Mouse (Mus musculus) bone marrow macrophage, adult 2 months (primary cell): ENCODE data around the gene Acsl4.

Source experiments
- CTCF ChIP-seq: IDR thresholded peaks from 2 replicates; pipeline ENCODE4 v1.5.1; 2012; ENCODE audit warnings: low read depth, mild to moderate bottlenecking, low read length, moderate library complexity
- POLR2A ChIP-seq: IDR thresholded peaks from 2 replicates; pipeline ENCODE4 v1.6.1; 2012; ENCODE audit warnings: mild to moderate bottlenecking, low read depth, low read length, borderline replicate concordance

DNA sequence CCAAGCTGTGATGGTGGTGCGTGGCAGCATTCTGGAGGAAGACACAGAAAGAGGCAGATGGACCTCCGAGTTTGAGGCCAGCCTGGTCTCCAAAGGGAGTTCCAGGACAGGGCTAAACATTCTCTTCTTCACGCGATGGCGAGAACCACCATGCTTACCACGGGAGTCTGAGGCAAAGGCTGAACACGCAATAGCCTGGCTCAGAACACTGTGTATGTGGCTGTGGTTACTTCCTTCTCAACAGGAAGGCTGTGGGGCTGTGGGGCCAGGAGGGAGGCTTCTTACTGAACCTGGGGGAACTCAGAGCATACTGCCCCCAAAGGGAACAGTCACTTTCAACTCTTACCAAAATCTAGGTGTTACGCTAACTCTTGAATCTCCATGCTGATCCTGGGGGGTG is 75.1 kb downstream of the Acsl4 start:
- TF ChIP-seq CTCF (no peak), POLR2A (no peak)
